Mouse (Mus musculus): ENCODE results near the gene Arfgap2. TPM values are rescaled to one million over a fixed set of nuclear protein-coding genes. Genes with fewer than 3 reads are reported as not detected.

The Arfgap2 gene
- polyA plus RNA-seq, 1 experiment from 2014 or later, result 86.6 TPM

DNA sequence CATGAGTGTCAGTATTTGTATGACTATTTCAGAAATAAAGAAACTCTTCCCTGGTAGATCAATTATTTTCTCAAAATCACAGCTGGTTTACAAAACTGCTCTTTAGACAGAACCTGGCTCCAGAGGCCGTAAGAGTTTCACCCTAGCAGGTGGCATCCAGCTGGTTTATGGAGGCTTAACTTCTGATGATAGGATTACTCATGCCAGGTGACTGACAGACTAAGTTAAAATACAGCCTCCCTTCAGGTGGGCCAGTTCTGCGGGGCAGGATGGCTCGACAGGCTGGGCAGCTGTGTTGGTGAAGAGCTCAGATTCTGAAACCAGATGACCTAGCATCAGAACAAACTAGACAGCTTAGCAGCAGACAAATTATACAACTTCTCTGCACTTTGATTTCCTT, 44.8 kb downstream of the Arfgap2 start:
- Histone ChIP-seq H3K27ac (ENCODE audit: low read depth, low read length) (no peak overlapping the region), H3K4me1 (ENCODE audit: control insufficient read depth, insufficient read depth, low read length) (peaks cover 13% of the 10 kb centered on the region), H3K4me2 (no peak overlapping the region), H3K27me3 (ENCODE audit: control insufficient read depth, insufficient read depth, low read length) (no peaks in the 10 kb centered on the region), H3K36me3 (ENCODE audit: control insufficient read depth, insufficient read depth, low read length) (0 out of 2 replicates have a peak, but pooled peaks cover under 1% of the 10 kb centered on the region), H3K9ac (ENCODE audit: low read length) (no peak overlapping the region), H3K9me3 (ENCODE audit: control insufficient read depth, low read length) (no peaks in the 10 kb centered on the region), H3K4me3 (ENCODE audit: low read depth, low read length) (no peak overlapping the region)
- WGBS, result 71% methylated on average over 3 of the region's 3 CpGs
- ATAC-seq (ENCODE audit: low FRiP score) (no peak), DNase-seq (ENCODE audit: low spot score, missing footprints) (no peak)

DNA sequence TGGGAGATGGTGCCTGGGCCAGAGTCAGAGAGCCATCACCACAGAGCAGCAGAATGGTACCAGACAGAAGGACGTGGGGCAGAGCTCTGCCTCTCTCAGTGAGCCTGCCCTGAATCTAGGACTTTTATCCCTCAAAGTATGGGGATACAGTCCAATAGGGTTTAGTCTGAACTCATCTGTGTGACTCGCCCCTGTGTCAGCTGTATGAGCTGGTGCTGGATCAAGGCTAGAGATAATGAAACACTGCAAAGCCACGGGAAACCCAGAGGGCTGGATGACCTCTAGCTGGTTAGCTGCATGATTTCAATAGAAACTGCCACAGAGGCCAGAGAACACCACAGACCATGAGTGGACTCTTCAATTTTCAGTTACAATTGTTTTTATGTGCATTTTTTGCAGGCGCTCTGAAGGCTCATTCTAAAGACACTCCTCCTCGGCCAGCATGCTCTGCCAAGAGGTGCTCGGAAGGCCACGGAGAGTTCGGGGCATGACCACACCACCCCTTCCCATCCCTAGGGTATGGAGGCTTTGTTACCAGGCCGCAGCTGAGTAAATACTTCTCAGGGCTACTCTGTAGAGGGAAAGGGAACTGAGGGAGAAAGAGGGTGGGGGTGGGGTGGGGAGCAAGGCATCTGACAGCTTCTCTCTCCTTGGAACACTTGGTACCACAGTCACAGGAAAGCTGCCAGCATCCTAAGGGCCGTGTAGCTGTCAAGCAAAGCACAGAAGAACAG, 48.0 kb downstream of the Arfgap2 start:
- H3K36me3 ChIP-seq (ENCODE audit: control insufficient read depth, insufficient read depth, low read length), result no peaks in the 10 kb centered on the region
- DNase-seq (ENCODE audit: low spot score, missing footprints) (no peak), ATAC-seq (ENCODE audit: low FRiP score) (peak; percentile 94)
- H3K4me3 ChIP-seq (ENCODE audit: low read depth, low read length), result no peak overlapping the region
- no peak overlapping the region for H3K9ac ChIP-seq (ENCODE audit: low read length)
- no peak overlapping the region for H3K4me2 ChIP-seq
- no peaks in the 10 kb centered on the region for H3K27me3 ChIP-seq (ENCODE audit: control insufficient read depth, insufficient read depth, low read length)
- peak overlapping the region; percentile 58 for H3K27ac ChIP-seq (ENCODE audit: low read depth, low read length)
- WGBS, result 27% methylated on average over 10 of the region's 10 CpGs
- H3K9me3 ChIP-seq (ENCODE audit: control insufficient read depth, low read length), result no peaks in the 10 kb centered on the region
- peaks cover 13% of the 10 kb centered on the region for H3K4me1 ChIP-seq (ENCODE audit: control insufficient read depth, insufficient read depth, low read length)

DNA sequence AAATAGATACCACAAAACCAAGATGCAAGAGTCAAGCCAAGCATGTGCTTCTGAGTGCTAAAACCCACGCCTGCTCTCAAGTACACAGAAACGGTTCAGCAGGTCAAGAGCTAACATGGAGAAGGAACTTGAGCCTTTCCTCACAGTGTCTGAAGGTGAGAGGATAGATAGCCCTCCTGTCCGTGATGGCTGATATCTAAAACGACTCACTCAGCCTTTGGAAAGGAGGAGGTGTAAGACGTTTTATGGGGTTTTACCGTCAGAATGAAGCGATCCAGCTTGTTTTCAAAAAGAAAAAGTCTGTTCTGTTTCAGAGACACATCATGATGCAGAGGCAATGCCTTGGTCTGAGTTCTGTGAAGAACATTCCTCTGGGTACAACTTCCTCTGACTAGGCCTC, 49.4 kb downstream of the Arfgap2 start:
- DNase-seq (ENCODE audit: low spot score, missing footprints) (no peak), ATAC-seq (ENCODE audit: low FRiP score) (no peak)
- H3K4me1 ChIP-seq (ENCODE audit: control insufficient read depth, insufficient read depth, low read length), result peaks cover 13% of the 10 kb centered on the region
- 92% methylated on average over 7 of the region's 7 CpGs for WGBS
- no peak overlapping the region for H3K27ac ChIP-seq (ENCODE audit: low read depth, low read length)
- H3K4me2 ChIP-seq, result no peak overlapping the region
- H3K4me3 ChIP-seq (ENCODE audit: low read depth, low read length), result no peak overlapping the region
- H3K27me3 ChIP-seq (ENCODE audit: control insufficient read depth, insufficient read depth, low read length), result no peaks in the 10 kb centered on the region
- no peaks in the 10 kb centered on the region for H3K9me3 ChIP-seq (ENCODE audit: control insufficient read depth, low read length)
- no peak overlapping the region for H3K9ac ChIP-seq (ENCODE audit: low read length)
- H3K36me3 ChIP-seq (ENCODE audit: control insufficient read depth, insufficient read depth, low read length), result no peaks in the 10 kb centered on the region

DNA sequence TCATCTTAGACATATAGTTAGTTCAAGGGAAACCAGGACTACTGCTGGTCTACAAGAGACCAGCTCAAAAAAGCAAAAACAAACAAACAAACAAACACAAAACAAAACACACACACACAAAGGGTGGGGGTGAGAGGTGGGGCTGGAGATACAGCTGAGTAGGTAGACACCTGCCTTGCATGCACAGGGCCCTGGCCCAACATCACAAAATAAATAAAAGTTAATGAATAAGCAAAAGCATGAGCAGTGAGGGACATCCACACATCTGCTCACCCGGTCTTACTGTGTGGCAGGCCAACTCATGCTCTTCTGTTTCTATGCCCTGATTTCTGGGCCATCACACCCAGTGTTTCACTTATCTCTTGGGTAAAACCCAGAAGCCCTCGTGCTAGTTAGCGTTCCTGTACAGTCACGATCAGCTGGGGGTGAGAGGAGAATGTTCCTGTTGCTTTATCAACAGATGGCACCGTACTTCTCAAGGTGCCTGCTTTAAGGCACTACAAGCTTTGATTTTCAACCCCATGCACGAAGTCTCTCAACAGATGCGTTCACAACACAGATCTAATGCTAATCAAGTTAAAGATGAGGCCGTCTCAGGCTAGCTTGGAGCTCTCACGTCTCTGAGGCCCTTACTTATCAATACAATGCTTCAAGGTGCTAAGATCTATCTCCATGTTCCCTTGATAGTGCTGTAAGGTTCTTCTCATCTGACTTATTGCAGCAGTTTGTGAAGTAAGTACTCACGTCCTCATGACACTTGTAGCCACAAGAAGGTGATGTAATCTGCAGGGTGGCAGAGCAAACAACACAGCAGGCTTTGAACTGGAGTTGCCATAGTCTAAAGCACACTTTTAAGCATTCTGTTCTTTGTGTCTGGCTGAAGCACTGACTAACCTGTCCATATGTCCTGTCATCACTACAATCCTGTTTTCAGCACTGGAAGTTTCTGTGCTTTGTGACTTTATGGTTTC, 56.1 kb downstream of the Arfgap2 start:
- Histone ChIP-seq H3K4me1 (ENCODE audit: control insufficient read depth, insufficient read depth, low read length) (peaks cover 10% of the 10 kb centered on the region), H3K9ac (ENCODE audit: low read length) (no peak overlapping the region), H3K4me2 (no peak overlapping the region), H3K4me3 (ENCODE audit: low read depth, low read length) (no peak overlapping the region), H3K9me3 (ENCODE audit: control insufficient read depth, low read length) (no peaks in the 10 kb centered on the region), H3K27ac (ENCODE audit: low read depth, low read length) (no peak overlapping the region), H3K27me3 (ENCODE audit: control insufficient read depth, insufficient read depth, low read length) (no peaks in the 10 kb centered on the region), H3K36me3 (ENCODE audit: control insufficient read depth, insufficient read depth, low read length) (no peaks in the 10 kb centered on the region)
- DNase-seq (ENCODE audit: low spot score, missing footprints) (no peak), ATAC-seq (ENCODE audit: low FRiP score) (no peak)
- WGBS, result 88% methylated on average over 10 of the region's 10 CpGs

DNA sequence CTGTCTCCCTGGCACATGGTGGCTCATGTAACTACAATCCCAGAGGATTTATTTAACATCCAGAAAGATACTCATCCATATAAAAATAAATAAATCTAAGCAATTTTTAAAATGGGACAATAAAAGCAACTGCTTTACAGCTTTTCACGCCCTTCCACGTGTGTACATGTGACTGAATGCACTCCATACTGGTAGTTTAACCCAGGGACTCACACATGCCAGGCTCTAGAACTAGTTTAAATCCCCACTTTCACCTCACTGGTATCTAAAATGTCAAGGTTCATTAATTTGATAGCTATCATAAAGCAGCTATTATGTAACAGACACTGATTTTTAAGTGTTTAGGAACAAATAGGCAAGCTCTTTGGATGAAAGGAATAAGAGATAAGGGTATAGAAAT, 57.1 kb downstream of the Arfgap2 start:
- no peak overlapping the region for H3K4me3 ChIP-seq (ENCODE audit: low read depth, low read length)
- H3K4me2 ChIP-seq, result no peak overlapping the region
- no peak for ATAC-seq (ENCODE audit: low FRiP score)
- WGBS, result 95% methylated on average over 2 of the region's 2 CpGs
- no peaks in the 10 kb centered on the region for H3K9me3 ChIP-seq (ENCODE audit: control insufficient read depth, low read length)
- no peak for DNase-seq (ENCODE audit: low spot score, missing footprints)
- H3K4me1 ChIP-seq (ENCODE audit: control insufficient read depth, insufficient read depth, low read length), result peaks cover 10% of the 10 kb centered on the region
- H3K27ac ChIP-seq (ENCODE audit: low read depth, low read length), result no peak overlapping the region
- no peaks in the 10 kb centered on the region for H3K27me3 ChIP-seq (ENCODE audit: control insufficient read depth, insufficient read depth, low read length)
- H3K36me3 ChIP-seq (ENCODE audit: control insufficient read depth, insufficient read depth, low read length), result no peaks in the 10 kb centered on the region
- H3K9ac ChIP-seq (ENCODE audit: low read length), result no peak overlapping the region

DNA sequence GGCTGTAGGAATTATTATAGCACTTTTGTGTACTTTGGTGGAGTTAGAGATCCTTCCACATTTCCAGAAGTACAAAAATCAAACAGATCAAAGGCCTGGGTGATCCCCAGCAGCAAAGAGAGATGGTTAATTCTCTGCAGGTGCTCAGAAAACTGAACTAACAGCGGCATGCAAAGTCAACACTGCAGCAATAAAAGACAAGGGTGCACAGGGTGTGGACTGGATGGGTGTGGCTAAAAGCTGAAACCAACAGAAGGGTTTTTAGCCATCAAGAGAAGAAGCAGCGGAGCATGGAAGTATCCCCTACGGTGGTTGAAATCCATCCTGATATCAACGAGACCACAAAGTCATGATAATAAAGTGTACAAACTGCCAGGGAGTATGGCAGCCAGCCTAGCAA, 57.7 kb downstream of the Arfgap2 start:
- Histone ChIP-seq H3K4me3 (ENCODE audit: low read depth, low read length) (no peak overlapping the region), H3K36me3 (ENCODE audit: control insufficient read depth, insufficient read depth, low read length) (no peaks in the 10 kb centered on the region), H3K4me1 (ENCODE audit: control insufficient read depth, insufficient read depth, low read length) (peaks cover 13% of the 10 kb centered on the region), H3K9ac (ENCODE audit: low read length) (no peak overlapping the region), H3K9me3 (ENCODE audit: control insufficient read depth, low read length) (no peaks in the 10 kb centered on the region), H3K4me2 (no peak overlapping the region), H3K27me3 (ENCODE audit: control insufficient read depth, insufficient read depth, low read length) (no peaks in the 10 kb centered on the region), H3K27ac (ENCODE audit: low read depth, low read length) (no peak overlapping the region)
- DNase-seq (ENCODE audit: low spot score, missing footprints) (no peak), ATAC-seq (ENCODE audit: low FRiP score) (no peak)
- 79% methylated on average over 4 of the region's 4 CpGs for WGBS

DNA sequence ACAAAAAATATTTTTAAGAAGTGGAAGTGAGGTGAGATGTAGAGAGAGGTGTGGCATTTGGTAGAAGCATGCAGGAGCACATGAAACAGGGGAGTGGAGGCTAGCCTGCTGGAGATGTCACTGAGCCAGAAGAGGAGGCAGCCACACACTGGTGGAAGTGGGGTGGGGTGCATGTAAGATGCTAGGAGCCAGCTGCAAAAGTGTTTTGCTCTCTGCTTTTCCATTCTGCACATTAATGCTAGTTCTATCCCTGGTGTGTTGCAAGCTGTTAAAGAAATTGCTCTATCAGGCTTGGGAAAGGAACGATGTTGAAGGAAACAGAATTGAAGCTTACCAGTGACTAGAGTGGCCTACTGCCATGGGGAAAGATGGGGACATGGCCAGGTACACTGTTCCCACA, 59.6 kb downstream of the Arfgap2 start:
- H3K4me2 ChIP-seq, result no peak overlapping the region
- no peaks in the 10 kb centered on the region for H3K27me3 ChIP-seq (ENCODE audit: control insufficient read depth, insufficient read depth, low read length)
- no peaks in the 10 kb centered on the region for H3K36me3 ChIP-seq (ENCODE audit: control insufficient read depth, insufficient read depth, low read length)
- peak overlapping the region; percentile 40; the same call in 1 of the 2 replicates for H3K27ac ChIP-seq (ENCODE audit: low read depth, low read length)
- H3K4me3 ChIP-seq (ENCODE audit: low read depth, low read length), result no peak overlapping the region
- no peak for ATAC-seq (ENCODE audit: low FRiP score)
- DNase-seq (ENCODE audit: low spot score, missing footprints), result peak; percentile 84
- H3K9ac ChIP-seq (ENCODE audit: low read length), result 0 out of 2 replicates have a peak overlapping the region, but pooled peaks have one; percentile 9
- H3K9me3 ChIP-seq (ENCODE audit: control insufficient read depth, low read length), result no peaks in the 10 kb centered on the region
- peaks cover 23% of the 10 kb centered on the region for H3K4me1 ChIP-seq (ENCODE audit: control insufficient read depth, insufficient read depth, low read length)
- 75% methylated on average over 1 of the region's 1 CpGs for WGBS

DNA sequence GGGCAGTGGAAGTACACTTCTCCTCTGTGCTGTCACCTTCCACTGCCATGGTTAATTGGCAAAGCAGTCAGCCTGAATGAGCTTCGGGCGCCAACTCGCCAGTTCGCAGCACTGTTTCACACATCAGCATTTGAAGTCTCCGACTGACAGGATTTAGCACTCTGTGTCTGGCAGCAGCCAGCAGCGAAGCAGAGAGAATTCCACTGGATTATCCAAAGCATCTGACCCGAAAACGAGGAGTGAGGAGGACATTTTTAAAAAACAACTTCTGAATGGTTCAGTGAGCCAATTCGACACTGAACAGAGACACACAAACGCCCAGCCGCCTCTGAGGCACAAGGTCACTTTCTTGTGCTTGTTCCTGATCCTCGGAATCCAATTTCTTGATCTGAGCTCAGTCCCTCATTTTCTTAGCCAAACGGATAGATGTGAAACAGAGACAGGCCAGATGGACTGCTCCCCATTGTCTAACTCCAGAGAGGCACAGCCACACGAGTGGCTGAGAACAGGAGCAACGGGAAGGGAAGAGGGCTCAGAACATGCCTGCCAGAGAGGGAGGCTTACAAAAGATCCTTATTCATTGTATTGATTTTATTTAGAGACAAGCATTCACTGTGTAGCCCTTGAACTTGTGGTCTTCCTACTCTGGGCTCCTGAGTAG, 60.1 kb downstream of the Arfgap2 start:
- H3K27ac ChIP-seq (ENCODE audit: low read depth, low read length), result peak overlapping the region; percentile 40
- ATAC-seq (ENCODE audit: low FRiP score) (peak; percentile 73), DNase-seq (ENCODE audit: low spot score, missing footprints) (peak; percentile 89)
- WGBS, result 15% methylated on average over 15 of the region's 15 CpGs
- H3K36me3 ChIP-seq (ENCODE audit: control insufficient read depth, insufficient read depth, low read length), result no peaks in the 10 kb centered on the region
- peak overlapping the region; percentile 14; the same call in 1 of the 2 replicates for H3K4me2 ChIP-seq
- no peaks in the 10 kb centered on the region for H3K27me3 ChIP-seq (ENCODE audit: control insufficient read depth, insufficient read depth, low read length)
- H3K4me1 ChIP-seq (ENCODE audit: control insufficient read depth, insufficient read depth, low read length), result peaks cover 23% of the 10 kb centered on the region
- peak overlapping the region; percentile 28; the same call in 1 of the 2 replicates for H3K9ac ChIP-seq (ENCODE audit: low read length)
- H3K4me3 ChIP-seq (ENCODE audit: low read depth, low read length), result no peak overlapping the region
- no peaks in the 10 kb centered on the region for H3K9me3 ChIP-seq (ENCODE audit: control insufficient read depth, low read length)
